Mouse (Mus musculus) right cerebral cortex, postnatal 4 days (tissue): ENCODE results near the gene Msl1.
A peak's percentile ranks its signal among the peaks of the same experiment; 100 is the strongest.
"Not testable (repeated sequence)": the region's sequence is repeated elsewhere in the genome, so short reads cannot be mapped to it uniquely, and the experiment has no call there.

ENCODE experiments used
- DNase-seq: peaks from one replicate; pipeline ENCODE4 v3.0.0-alpha.2; 2022

The Msl1 gene

GRCm38 (mm10) chr11:98797909-98798308 is 2.6 kb downstream of the Msl1 start:
- DNase-seq, result no peak

GRCm38 (mm10) chr11:98804605-98805004 is 9.3 kb downstream of the Msl1 start, which contains the start of gene Casc3:
TSS of gene Casc3 (plus strand) at chr11:98804905.
- DNase-seq, result no peak

- no peak for DNase-seq
Measured at GRCm38 (mm10) chr11:98808417-98808816, 13.1 kb downstream of the Msl1 start.

GRCm38 (mm10) chr11:98809457-98810290 is 14.4 kb downstream of the Msl1 start:
- DNase-seq, result peak; percentile 94

- no peak for DNase-seq
Measured at GRCm38 (mm10) chr11:98810686-98811085, 15.4 kb downstream of the Msl1 start.

GRCm38 (mm10) chr11:98816706-98817239 is 21.5 kb downstream of the Msl1 start:
- DNase-seq, result no peak

- no peak for DNase-seq
Measured at GRCm38 (mm10) chr11:98820968-98821367, 25.7 kb downstream of the Msl1 start.

GRCm38 (mm10) chr11:98826071-98826470 is 30.8 kb downstream of the Msl1 start:
- not testable (repeated sequence) for DNase-seq

GRCm38 (mm10) chr11:98827877-98828276 is 32.6 kb downstream of the Msl1 start:
- DNase-seq, result no peak

GRCm38 (mm10) chr11:98829091-98829775 is 33.9 kb downstream of the Msl1 start:
- no peak for DNase-seq

GRCm38 (mm10) chr11:98829875-98830274 is 34.6 kb downstream of the Msl1 start:
- no peak for DNase-seq

- peak; percentile 14 for DNase-seq
Measured at GRCm38 (mm10) chr11:98835296-98835695, 40.0 kb downstream of the Msl1 start.

- peak; percentile 31 for DNase-seq
Measured at GRCm38 (mm10) chr11:98835725-98836124, 40.4 kb downstream of the Msl1 start.

- peak; percentile 18 for DNase-seq
Measured at GRCm38 (mm10) chr11:98836128-98836527, 40.8 kb downstream of the Msl1 start.

- peak; percentile 76 for DNase-seq
Measured at GRCm38 (mm10) chr11:98836651-98837141, 41.4 kb downstream of the Msl1 start, which contains the start of gene Rapgefl1. TSS of gene Rapgefl1 (plus strand) at chr11:98836785.

- peak; percentile 50 for DNase-seq
Measured at GRCm38 (mm10) chr11:98837231-98837704, 42.0 kb downstream of the Msl1 start.

- DNase-seq, result peak; percentile 16
Measured at GRCm38 (mm10) chr11:98837917-98838316, 42.6 kb downstream of the Msl1 start.

- DNase-seq, result peak; percentile 25
Measured at GRCm38 (mm10) chr11:98838512-98838911, 43.2 kb downstream of the Msl1 start.

GRCm38 (mm10) chr11:98839402-98839801 is 44.1 kb downstream of the Msl1 start:
- no peak for DNase-seq

GRCm38 (mm10) chr11:98839897-98840296 is 44.6 kb downstream of the Msl1 start:
- DNase-seq, result no peak

GRCm38 (mm10) chr11:98846016-98846415 is 50.7 kb downstream of the Msl1 start:
- DNase-seq, result peak; percentile 31

GRCm38 (mm10) chr11:98846865-98847604 is 51.7 kb downstream of the Msl1 start:
- DNase-seq, result no peak
